Mouse (Mus musculus) frontal cortex, adult 2 months (tissue): Measurements from ENCODE around the gene Gm20388. TPM values are rescaled to one million over a fixed set of nuclear protein-coding genes. Genes with fewer than 3 reads are reported as not detected.
A peak's percentile ranks its signal among the peaks of the same experiment; 100 is the strongest.

ENCODE experiments used
- DNase-seq, 2 experiments: peaks; one replicate each; pipeline ENCODE4 v3.0.0; 2022; ENCODE audit warnings: low spot score in 1 of 2; ENCODE audit errors: extremely low spot score in 1 of 2
- polyA plus RNA-seq: library from polyadenylated mRNA; depleted of rRNA; stranded (reverse); fragments of >200 nt; gene quantifications from 2 replicates; pipeline ENCODE4 v1.2.3, GENCODE M21; 2012

Gene Gm20388
- polyA plus RNA-seq, 1 experiment, result 22.2 TPM

GRCm38 (mm10) chr8:120959470-120959891 is 1048.8 kb downstream of the Gm20388 start:
- no peak for DNase-seq

DNA sequence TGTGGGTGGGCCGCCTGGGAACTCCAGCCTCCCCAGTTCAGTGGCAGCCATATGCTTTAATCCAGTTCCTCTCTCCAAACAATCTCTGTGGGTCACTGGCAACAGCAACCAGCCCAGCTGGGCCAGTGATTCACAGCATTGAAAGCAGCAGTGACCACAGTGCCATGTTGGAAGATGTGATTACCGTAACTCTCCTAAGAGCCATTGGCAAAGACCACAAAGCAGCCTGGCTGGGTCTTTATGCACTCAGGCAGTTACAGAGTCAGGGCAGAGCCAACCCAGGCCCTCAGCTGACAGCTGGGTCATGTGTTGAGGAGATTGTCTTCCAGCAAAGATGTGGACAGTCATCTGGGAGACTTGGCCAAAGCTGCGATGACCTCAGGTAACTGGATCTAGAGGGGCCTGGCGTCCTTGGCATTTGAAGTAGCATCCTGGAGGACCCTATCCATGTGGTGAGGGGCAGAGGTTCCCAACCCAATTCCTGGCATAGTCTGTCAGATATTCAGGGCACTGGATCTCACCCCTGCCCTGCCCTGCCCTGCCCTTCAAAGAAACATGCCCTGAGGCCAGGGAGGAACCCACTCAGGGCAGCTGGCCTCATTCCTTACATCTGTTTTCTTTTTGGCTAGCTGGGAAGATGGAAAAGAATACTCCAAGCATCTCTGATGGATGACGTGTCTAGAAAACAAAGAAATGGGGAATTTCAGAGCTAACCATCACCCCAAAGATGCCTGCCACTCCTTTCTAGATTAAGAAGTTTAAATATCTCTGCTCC is 1052.2 kb downstream of the Gm20388 start:
- DNase-seq, result no peak

GRCm38 (mm10) chr8:120966557-120966956 is 1055.9 kb downstream of the Gm20388 start:
- no peak for DNase-seq

DNA sequence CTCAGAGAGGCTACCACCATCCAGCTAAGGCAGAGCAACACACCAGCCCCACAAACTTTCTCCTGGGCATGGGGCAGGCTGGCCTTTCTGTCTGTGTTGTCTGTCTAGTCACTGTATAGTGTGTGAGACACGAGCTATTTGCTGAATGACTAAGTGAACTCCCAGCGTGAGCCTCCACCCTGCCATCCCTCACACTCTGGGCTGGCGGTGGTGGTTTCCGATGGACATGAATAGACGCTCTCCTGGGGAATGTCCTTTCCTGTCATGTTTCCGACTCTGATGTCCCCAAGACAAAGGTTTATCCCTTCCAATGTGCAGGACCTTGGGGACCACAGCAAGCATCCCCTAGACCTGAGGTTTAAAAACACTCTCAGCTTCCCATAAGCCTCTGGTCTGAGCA is 1057.7 kb downstream of the Gm20388 start:
- no peak for DNase-seq

- peak in 1 of 2 experiments; percentile 33 for DNase-seq
Measured at GRCm38 (mm10) chr8:120970346-120970745, 1059.7 kb downstream of the Gm20388 start.

DNA sequence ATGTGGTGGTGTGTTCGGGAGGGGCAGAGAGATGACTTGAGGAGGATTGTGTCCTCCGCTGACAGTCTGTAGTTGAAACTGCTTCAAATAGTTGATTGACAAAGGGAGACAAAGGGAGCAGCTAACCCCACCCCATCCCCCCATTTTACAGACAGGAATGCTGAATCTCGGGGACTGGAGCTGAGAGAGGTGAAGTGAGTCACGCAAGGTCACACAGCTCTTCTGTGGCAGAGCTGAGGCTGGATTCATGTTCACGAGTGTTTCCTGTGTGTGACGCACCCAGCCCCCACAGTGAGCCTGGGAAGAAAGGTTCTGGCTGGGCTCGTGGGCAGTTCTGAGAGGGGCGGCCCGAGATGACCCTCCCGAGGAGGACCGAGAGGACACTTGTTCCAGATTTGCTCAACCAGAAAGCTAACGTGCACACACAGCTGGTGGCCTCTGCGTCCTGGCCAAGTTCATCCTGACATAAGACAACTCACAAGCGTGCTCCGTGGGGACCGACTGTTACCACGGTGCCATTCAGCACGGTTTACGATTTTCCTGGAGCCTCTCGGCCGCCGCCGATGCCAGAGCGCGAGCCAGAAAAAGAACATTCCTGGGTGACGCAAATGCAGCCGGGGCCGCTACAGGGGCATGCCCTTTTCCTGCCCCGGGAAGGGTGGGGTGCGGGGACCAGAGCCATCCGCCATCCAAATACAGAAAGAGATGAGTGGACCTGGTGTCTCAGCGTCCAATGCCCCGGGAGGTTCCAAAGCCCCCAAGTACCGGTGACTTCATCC is 1061.2 kb downstream of the Gm20388 start:
- peak in 1 of 2 experiments; percentile 15 for DNase-seq

DNA sequence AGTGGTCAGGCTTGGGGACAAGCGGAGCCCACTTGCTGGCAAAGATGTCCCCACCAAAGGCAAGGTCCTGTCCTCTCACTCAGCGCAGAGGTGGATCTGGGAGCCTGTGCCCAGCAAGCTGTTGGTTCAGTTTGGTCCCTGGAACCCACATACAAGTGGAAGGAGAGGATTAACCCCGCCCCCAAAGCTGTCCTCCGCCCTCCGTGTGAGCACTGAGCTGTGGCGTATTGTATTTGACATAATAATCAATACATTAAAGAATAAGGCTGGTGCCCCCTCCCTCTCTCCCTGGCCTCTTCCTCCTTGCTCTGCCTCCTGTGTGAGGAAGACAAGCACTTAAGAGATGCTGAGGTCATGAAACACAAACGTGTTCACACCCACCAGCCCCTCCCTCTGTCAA is 1062.4 kb downstream of the Gm20388 start:
- no peak for DNase-seq

DNA sequence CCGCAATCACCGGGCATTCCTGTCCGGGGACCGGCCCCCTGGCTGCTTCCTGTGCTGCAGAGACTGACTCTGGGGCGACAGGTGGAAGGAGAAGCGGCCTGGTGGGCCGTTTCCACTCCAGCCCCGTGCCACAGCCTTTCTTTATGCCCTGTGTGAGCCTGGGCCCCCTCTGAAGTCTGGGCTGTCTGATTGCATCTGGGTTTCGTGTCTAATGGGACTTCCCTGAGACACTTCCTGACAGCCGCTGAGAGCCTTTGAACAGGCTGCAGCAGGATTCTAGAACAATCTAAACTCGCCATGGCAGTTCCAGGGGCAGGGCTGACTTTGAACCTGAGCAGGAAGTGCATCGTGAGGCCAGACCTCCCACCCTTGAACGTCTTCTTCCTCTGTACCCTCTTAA is 1066.5 kb downstream of the Gm20388 start:
- DNase-seq, result no peak

DNA sequence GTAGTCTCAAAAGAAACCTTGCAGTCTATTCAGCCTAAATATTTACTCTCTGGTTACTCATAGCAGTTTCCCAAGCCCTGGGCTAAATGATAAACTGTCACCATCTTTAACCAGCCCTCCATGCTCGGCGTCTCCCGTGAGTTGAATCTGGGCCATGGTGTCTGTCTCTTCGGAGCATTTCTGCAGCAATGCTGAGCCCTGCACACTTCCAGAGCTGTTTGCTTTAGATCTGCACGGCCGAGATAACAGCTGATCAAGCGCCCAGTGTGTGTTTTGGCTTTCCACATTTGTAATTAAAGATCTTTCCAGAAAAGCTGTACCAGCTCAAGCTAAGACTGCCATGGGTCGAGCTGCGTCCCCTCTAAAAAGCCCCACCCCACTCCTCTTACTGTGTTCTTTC is 1068.6 kb downstream of the Gm20388 start:
- DNase-seq, result no peak

- no peak for DNase-seq
Measured at GRCm38 (mm10) chr8:120980948-120981347, 1070.3 kb downstream of the Gm20388 start.

- no peak for DNase-seq
Measured at GRCm38 (mm10) chr8:120984888-120985287, 1074.2 kb downstream of the Gm20388 start.

GRCm38 (mm10) chr8:120986022-120986421 is 1075.4 kb downstream of the Gm20388 start:
- DNase-seq, result no peak

DNA sequence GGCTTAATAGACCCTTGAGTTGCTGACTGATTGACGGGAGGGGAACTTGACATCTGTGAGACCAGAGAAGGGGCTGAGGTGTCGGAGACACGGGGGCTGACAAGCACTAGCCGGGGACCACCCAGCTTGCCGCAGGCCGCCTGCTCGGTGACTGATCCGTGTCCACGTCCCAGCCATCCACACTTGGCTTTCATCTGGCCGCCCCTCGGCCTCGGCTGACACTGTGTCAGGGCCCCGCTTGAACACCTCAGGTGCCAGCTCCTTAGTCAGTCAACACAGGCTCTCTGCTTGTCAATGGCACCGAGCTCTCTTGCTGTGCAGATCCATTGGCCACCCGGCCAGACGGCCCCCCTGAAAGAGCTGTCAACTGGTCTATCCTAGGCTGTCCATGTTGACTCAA is 1083.1 kb downstream of the Gm20388 start:
- no peak for DNase-seq

GRCm38 (mm10) chr8:120995424-120995823 is 1084.8 kb downstream of the Gm20388 start:
- DNase-seq, result no peak

GRCm38 (mm10) chr8:120996905-120997581 is 1086.4 kb downstream of the Gm20388 start:
- no peak for DNase-seq

DNA sequence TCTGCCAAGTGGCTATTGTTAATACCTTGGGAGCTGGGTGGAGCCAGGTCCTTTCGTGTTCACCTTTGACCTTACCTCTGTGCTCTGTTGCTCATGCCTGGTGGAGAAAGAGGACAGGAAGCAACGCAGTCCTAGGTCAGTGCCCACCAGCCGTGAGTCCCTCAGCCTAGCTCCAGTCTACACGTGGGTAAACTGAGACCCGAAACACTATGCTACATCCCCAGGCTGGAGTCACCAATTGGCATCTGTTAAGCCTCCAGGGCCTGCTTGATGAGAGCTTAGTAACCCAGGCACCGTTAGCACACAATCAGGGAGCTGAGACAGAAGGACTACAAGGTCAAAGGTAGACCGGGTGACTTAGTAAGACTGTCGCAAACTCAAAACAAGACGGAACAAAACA is 1087.3 kb downstream of the Gm20388 start:
- DNase-seq, result no peak

GRCm38 (mm10) chr8:120998966-120999365 is 1088.3 kb downstream of the Gm20388 start:
- DNase-seq, result no peak

- no peak for DNase-seq
Measured at GRCm38 (mm10) chr8:121001951-121002350, 1091.3 kb downstream of the Gm20388 start.

- no peak for DNase-seq
Measured at GRCm38 (mm10) chr8:121002871-121003539, 1092.4 kb downstream of the Gm20388 start.

- DNase-seq, result no peak
Measured at GRCm38 (mm10) chr8:121003639-121004038, 1093.0 kb downstream of the Gm20388 start.

DNA sequence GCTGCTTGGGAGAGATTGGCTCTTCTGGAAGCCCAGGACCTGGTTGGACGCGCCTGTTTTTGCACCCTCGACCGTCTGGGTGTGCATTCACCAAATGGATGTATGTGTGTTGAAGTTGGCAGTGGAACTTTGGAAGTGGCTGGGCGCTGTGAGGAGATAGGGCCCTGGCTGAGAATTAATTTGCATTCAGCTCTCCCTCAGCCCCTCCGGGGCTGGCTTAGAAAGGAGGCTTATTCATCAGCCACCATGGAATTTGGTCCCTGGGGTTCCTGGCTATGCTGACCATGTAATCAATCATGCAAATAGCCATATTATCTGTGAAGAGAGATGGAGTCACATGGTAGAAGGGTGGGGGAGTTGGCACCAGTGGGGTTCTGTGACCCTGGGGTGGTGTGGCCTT is 1102.7 kb downstream of the Gm20388 start:
- DNase-seq, result no peak
